Mouse (Mus musculus) hindbrain, embryonic 12.5 days (tissue): Measurements from ENCODE around the gene Dpp8. TPM values are rescaled to one million over a fixed set of nuclear protein-coding genes. Genes with fewer than 3 reads are reported as not detected.
"Not testable (repeated sequence)": the region's sequence is repeated elsewhere in the genome, so short reads cannot be mapped to it uniquely, and the experiment has no call there.

Experiments used
- ATAC-seq: fragments of 200-750 bp; cut with Nextera tagmentation; 2 replicates; pipeline ENCODE4 v1.8.0; 2017; ENCODE audit warnings: moderate TSS enrichment; ENCODE audit not compliant: low FRiP score
- H3K27ac ChIP-seq: fragments of 300-500 bp; sonication (generic); 2 replicates; pipeline ENCODE4 v1.5.1; 2016; ENCODE audit warnings: mild to moderate bottlenecking
- H3K27me3 ChIP-seq: fragments of 300-500 bp; sonication (generic); 2 replicates; pipeline ENCODE4 v1.6.1; 2016; ENCODE audit warnings: mild to moderate bottlenecking
- H3K36me3 ChIP-seq: fragments of 300-500 bp; sonication (generic); 2 replicates; pipeline ENCODE4 v1.6.1; 2016; ENCODE audit warnings: mild to moderate bottlenecking
- H3K4me1 ChIP-seq: fragments of 300-500 bp; sonication (generic); 2 replicates; pipeline ENCODE4 v1.6.1; 2016
- H3K4me2 ChIP-seq: fragments of 300-500 bp; sonication (generic); replicated peaks from 2 replicates; pipeline ENCODE4 v1.6.1; 2016; ENCODE audit warnings: mild to moderate bottlenecking
- H3K4me3 ChIP-seq: fragments of 300-500 bp; sonication (generic); 2 replicates; pipeline ENCODE4 v1.5.1; 2016; ENCODE audit warnings: mild to moderate bottlenecking
- H3K9ac ChIP-seq: fragments of 300-500 bp; sonication (generic); 2 replicates; pipeline ENCODE4 v1.6.1; 2016; ENCODE audit warnings: mild to moderate bottlenecking, moderate library complexity
- H3K9me3 ChIP-seq: fragments of 300-500 bp; sonication (generic); replicated peaks from 2 replicates; pipeline ENCODE4 v1.6.1; 2016; ENCODE audit warnings: mild to moderate bottlenecking
- WGBS: fragments of 180-500 bp; shearing (Covaris S2); methylation state at CpG from one replicate; pipeline ENCODE4 v1.1.7; 2016; 5-methylcytosine and 5-hydroxymethylcytosine counted together
- polyA plus RNA-seq: library from polyadenylated mRNA; unstranded; fragments of >200 nt; fragmentation: Nextera tagmentation; extraction: Ambion mirVana; gene quantifications from 2 replicates; pipeline ENCODE4 v1.2.1, GENCODE M21; 2016

Gene Dpp8
- 56.8 and 59.2 TPM in 2 replicates for polyA plus RNA-seq

- Histone ChIP-seq H3K27me3 (no peaks in the 10 kb centered on the region), H3K27ac (peak within 1 kb of the TSS; percentile 91), H3K36me3 (peaks cover 5% of the 10 kb centered on the region; the same call in 1 of the 2 replicates), H3K4me2 (peak within 1 kb of the TSS; percentile 94), H3K4me1 (peaks cover 11% of the 10 kb centered on the region), H3K4me3 (peak within 1 kb of the TSS; percentile 99), H3K9ac (peak within 1 kb of the TSS; percentile 98), H3K9me3 (no peaks in the 10 kb centered on the region)
- peak; percentile 92 for ATAC-seq
- under 1% methylated on average over 84 of the region's 85 CpGs for WGBS
Observed at GRCm38 (mm10) chr9:65032269-65033108, at the start of gene Dpp8. Gene Dpp8, plus strand, starts transcription at chr9:65032414.

GRCm38 (mm10) chr9:64985037-64985794 is 47.0 kb upstream of the Dpp8 start:
- Histone ChIP-seq H3K9me3 (no peaks in the 10 kb centered on the region), H3K27me3 (no peaks in the 10 kb centered on the region), H3K4me2 (no peak overlapping the region), H3K4me1 (no peaks in the 10 kb centered on the region), H3K9ac (no peak overlapping the region), H3K27ac (peak overlapping the region; percentile 55; the same call in 1 of the 2 replicates), H3K4me3 (no peak overlapping the region), H3K36me3 (peaks cover 88% of the 10 kb centered on the region)
- no peak for ATAC-seq
- WGBS = 81% methylated on average over 8 of the region's 8 CpGs

- Histone ChIP-seq H3K27ac (0 out of 2 replicates have a peak overlapping the region, but pooled peaks have one; percentile 23), H3K9me3 (no peaks in the 10 kb centered on the region), H3K4me1 (no peaks in the 10 kb centered on the region), H3K36me3 (peaks cover 88% of the 10 kb centered on the region), H3K4me3 (no peak overlapping the region), H3K9ac (no peak overlapping the region), H3K27me3 (no peaks in the 10 kb centered on the region), H3K4me2 (no peak overlapping the region)
- no peak for ATAC-seq
- 90% methylated on average over 9 of the region's 9 CpGs for WGBS
Observed at GRCm38 (mm10) chr9:64985807-64986206, 46.4 kb upstream of the Dpp8 start.

- 90% methylated on average over 2 of the region's 2 CpGs for WGBS
- ATAC-seq = no peak
- Histone ChIP-seq H3K36me3 (peaks cover 87% of the 10 kb centered on the region), H3K4me1 (no peaks in the 10 kb centered on the region), H3K9me3 (no peaks in the 10 kb centered on the region), H3K27ac (no peak overlapping the region), H3K4me3 (no peak overlapping the region), H3K9ac (no peak overlapping the region), H3K4me2 (no peak overlapping the region), H3K27me3 (no peaks in the 10 kb centered on the region)
Observed at GRCm38 (mm10) chr9:64987651-64988050, 44.6 kb upstream of the Dpp8 start.

- no peaks in the 10 kb centered on the region for H3K4me1 ChIP-seq
- ATAC-seq = no peak
- no peak overlapping the region for H3K4me2 ChIP-seq
- H3K9me3 ChIP-seq = no peaks in the 10 kb centered on the region
- H3K27ac ChIP-seq = no peak overlapping the region
- H3K27me3 ChIP-seq = no peaks in the 10 kb centered on the region
- no peak overlapping the region for H3K9ac ChIP-seq
- H3K36me3 ChIP-seq = peaks cover 87% of the 10 kb centered on the region
- H3K4me3 ChIP-seq = no peak overlapping the region
- WGBS = 89% methylated on average over 6 of the region's 6 CpGs
Observed at GRCm38 (mm10) chr9:64988443-64988842, 43.8 kb upstream of the Dpp8 start.

GRCm38 (mm10) chr9:64990291-64990690 is 41.9 kb upstream of the Dpp8 start:
- no peaks in the 10 kb centered on the region for H3K9me3 ChIP-seq
- ATAC-seq = no peak
- H3K36me3 ChIP-seq = peaks cover 83% of the 10 kb centered on the region
- 91% methylated on average over 7 of the region's 7 CpGs for WGBS
- no peaks in the 10 kb centered on the region for H3K27me3 ChIP-seq
- no peak overlapping the region for H3K9ac ChIP-seq
- no peak overlapping the region for H3K4me3 ChIP-seq
- H3K4me1 ChIP-seq = no peaks in the 10 kb centered on the region
- H3K4me2 ChIP-seq = no peak overlapping the region
- no peak overlapping the region for H3K27ac ChIP-seq

GRCm38 (mm10) chr9:64995464-64995863 is 36.8 kb upstream of the Dpp8 start:
- H3K4me1 ChIP-seq, ATAC-seq: not testable (repeated sequence)
- WGBS = 97% methylated on average over 1 of the region's 1 CpGs

GRCm38 (mm10) chr9:65001481-65001880 is 30.7 kb upstream of the Dpp8 start:
- Histone ChIP-seq H3K27me3 (no peaks in the 10 kb centered on the region), H3K4me1 (no peaks in the 10 kb centered on the region), H3K36me3 (peaks cover 75% of the 10 kb centered on the region), H3K9ac (no peak overlapping the region), H3K27ac (no peak overlapping the region), H3K4me3 (no peak overlapping the region), H3K9me3 (no peaks in the 10 kb centered on the region), H3K4me2 (no peak overlapping the region)
- no peak for ATAC-seq
- WGBS = 76% methylated on average over 4 of the region's 4 CpGs

More at GRCm38 (mm10) chr9:64995464-64995863, 36.8 kb upstream of the Dpp8 start:
- H3K27ac ChIP-seq, H3K27me3 ChIP-seq, H3K4me2 ChIP-seq, H3K9ac ChIP-seq, H3K4me3 ChIP-seq, H3K9me3 ChIP-seq: not testable (repeated sequence)
- H3K36me3 ChIP-seq = peaks cover 74% of the 10 kb centered on the region

- peaks cover 68% of the 10 kb centered on the region for H3K36me3 ChIP-seq
- no peak for ATAC-seq
Observed at GRCm38 (mm10) chr9:65005737-65006136, 26.5 kb upstream of the Dpp8 start.

GRCm38 (mm10) chr9:65010632-65011031 is 21.6 kb upstream of the Dpp8 start:
- no peaks in the 10 kb centered on the region for H3K9me3 ChIP-seq
- no peak overlapping the region for H3K9ac ChIP-seq
- H3K4me2 ChIP-seq = no peak overlapping the region
- WGBS = 91% methylated on average over 8 of the region's 8 CpGs
- peaks cover 35% of the 10 kb centered on the region for H3K36me3 ChIP-seq
- peaks cover 5% of the 10 kb centered on the region; the same call in 1 of the 2 replicates for H3K4me1 ChIP-seq
- no peak overlapping the region for H3K27ac ChIP-seq
- ATAC-seq = no peak
- H3K4me3 ChIP-seq = no peak overlapping the region
- H3K27me3 ChIP-seq = no peaks in the 10 kb centered on the region

More at GRCm38 (mm10) chr9:65005737-65006136, 26.5 kb upstream of the Dpp8 start:
- H3K4me2 ChIP-seq = no peak overlapping the region
- WGBS = 99% methylated on average over 8 of the region's 8 CpGs
- no peaks in the 10 kb centered on the region for H3K4me1 ChIP-seq
- H3K9me3 ChIP-seq = no peaks in the 10 kb centered on the region
- H3K27me3 ChIP-seq = no peaks in the 10 kb centered on the region
- no peak overlapping the region for H3K9ac ChIP-seq
- no peak overlapping the region for H3K4me3 ChIP-seq
- H3K27ac ChIP-seq = no peak overlapping the region

- no peak overlapping the region for H3K27ac ChIP-seq
- 60% methylated on average over 6 of the region's 6 CpGs for WGBS
- H3K4me2 ChIP-seq = no peak overlapping the region
- H3K9me3 ChIP-seq = no peaks in the 10 kb centered on the region
- ATAC-seq = no peak
- no peak overlapping the region for H3K4me3 ChIP-seq
- H3K36me3 ChIP-seq = peaks cover 29% of the 10 kb centered on the region
- H3K9ac ChIP-seq = no peak overlapping the region
- H3K4me1 ChIP-seq = peaks cover 11% of the 10 kb centered on the region
- no peaks in the 10 kb centered on the region for H3K27me3 ChIP-seq
Observed at GRCm38 (mm10) chr9:65011304-65011703, 20.9 kb upstream of the Dpp8 start.

- Histone ChIP-seq H3K27me3 (no peaks in the 10 kb centered on the region), H3K9me3 (no peaks in the 10 kb centered on the region), H3K4me3 (no peak overlapping the region), H3K9ac (no peak overlapping the region), H3K4me2 (no peak overlapping the region), H3K4me1 (peaks cover 53% of the 10 kb centered on the region), H3K36me3 (peaks cover under 1% of the 10 kb centered on the region; the same call in 1 of the 2 replicates), H3K27ac (peak overlapping the region; percentile 32; the same call in 1 of the 2 replicates)
- no peak for ATAC-seq
- 82% methylated on average over 7 of the region's 7 CpGs for WGBS
Observed at GRCm38 (mm10) chr9:65015461-65016222, 16.6 kb upstream of the Dpp8 start.
